Mouse (Mus musculus): ENCODE data around the gene Adcy7. TPM values are rescaled to one million over a fixed set of nuclear protein-coding genes. Genes with fewer than 3 reads are reported as not detected.

Gene Adcy7
- polyA plus RNA-seq, 1 experiment from 2014 or later = 2.3 TPM

DNA sequence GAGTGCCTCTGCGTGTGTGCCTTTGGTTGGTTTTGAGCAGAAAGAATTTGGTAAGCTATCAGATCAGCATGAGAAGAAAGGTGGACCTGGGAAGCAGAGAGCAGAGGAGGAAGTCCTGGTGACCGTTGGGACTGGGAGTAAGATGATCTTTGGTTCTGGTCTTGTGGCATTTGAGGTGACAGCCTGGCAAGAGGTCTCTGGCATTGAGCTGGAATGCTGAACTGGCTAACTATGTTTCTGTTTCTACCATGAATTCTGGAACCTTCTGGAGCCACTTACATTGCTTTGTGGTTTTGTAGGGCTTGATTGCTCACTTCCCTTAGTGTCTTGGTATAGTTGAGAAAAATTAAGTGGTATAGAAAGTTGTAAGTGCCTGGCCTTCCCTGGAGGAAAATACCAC is 34.6 kb upstream of the Adcy7 start:
- Histone ChIP-seq H3K9me3 (ENCODE audit: control insufficient read depth) (no peaks in the 10 kb centered on the region), H3K4me3 (ENCODE audit: low read depth, low read length) (no peak overlapping the region), H3K27ac (ENCODE audit: low read depth, low read length) (no peak overlapping the region), H3K36me3 (ENCODE audit: control insufficient read depth, insufficient read depth) (no peaks in the 10 kb centered on the region), H3K4me1 (replicated peaks; ENCODE audit: control insufficient read depth, insufficient read depth, low read length) (0 out of 2 replicates have a peak, but pooled peaks cover 4% of the 10 kb centered on the region), H3K4me2 (replicated peaks; ENCODE audit: low read depth) (no peak overlapping the region), H3K9ac (ENCODE audit: low read depth, low read length) (no peak overlapping the region), H3K27me3 (replicated peaks; ENCODE audit: control insufficient read depth, insufficient read depth, low read length) (no peaks in the 10 kb centered on the region)
- WGBS = 69% methylated on average over 2 of the region's 2 CpGs
- ATAC-seq = no peak
- TF ChIP-seq CTCF (IDR thresholded peaks at IDR 0.05; ENCODE audit: low read depth) = no peak

DNA sequence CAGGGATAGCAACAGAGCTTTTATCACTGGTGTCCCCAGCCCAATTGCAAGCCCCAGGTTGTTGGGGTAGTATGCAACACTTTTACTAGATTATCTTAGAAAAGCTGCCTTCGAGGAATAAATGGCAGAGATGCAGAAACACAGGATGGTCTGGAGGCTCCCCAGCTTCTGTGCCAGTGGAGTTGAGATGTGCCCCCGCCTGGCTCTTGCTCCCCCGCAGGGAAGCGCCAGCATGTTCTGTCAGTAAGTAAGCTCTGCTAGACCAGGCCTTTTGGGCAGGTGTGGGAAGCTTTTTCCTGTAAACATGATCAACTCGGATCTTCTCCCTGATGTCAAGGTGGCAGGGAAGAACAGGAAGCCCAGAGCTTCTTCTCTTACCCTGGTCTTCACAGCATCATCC is 32.9 kb upstream of the Adcy7 start:
- H3K4me1 ChIP-seq (replicated peaks; ENCODE audit: control insufficient read depth, insufficient read depth, low read length) = no peaks in the 10 kb centered on the region
- H3K4me2 ChIP-seq (replicated peaks; ENCODE audit: low read depth) = no peak overlapping the region
- 88% methylated on average over 5 of the region's 5 CpGs for WGBS

DNA sequence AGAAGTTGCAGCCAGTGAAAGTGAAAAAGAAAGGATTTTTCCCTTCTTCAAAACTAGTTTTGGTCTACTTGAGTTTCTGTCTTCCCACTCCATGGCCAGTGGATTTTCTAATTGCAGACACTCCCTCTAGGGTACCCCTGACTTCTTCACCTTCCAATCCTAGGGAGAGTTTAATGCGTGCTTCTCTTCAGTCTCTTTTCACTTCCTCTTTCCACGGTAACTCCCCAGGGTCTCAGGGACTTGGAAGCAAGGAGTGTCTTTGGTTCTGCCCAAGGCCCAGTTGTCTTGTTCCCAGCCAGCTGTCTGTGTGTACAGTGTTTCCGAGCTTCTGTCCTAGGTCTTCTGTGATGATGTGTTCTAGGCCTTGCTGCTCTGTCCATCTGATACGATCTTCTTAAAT is 30.3 kb upstream of the Adcy7 start:
- Histone ChIP-seq H3K36me3 (ENCODE audit: control insufficient read depth, insufficient read depth) (peaks cover 7% of the 10 kb centered on the region; the same call in 1 of the 2 replicates), H3K4me2 (replicated peaks; ENCODE audit: low read depth) (no peak overlapping the region), H3K9me3 (ENCODE audit: control insufficient read depth) (no peaks in the 10 kb centered on the region), H3K4me3 (ENCODE audit: low read depth, low read length) (no peak overlapping the region), H3K9ac (ENCODE audit: low read depth, low read length) (no peak overlapping the region), H3K27me3 (replicated peaks; ENCODE audit: control insufficient read depth, insufficient read depth, low read length) (no peaks in the 10 kb centered on the region), H3K4me1 (replicated peaks; ENCODE audit: control insufficient read depth, insufficient read depth, low read length) (no peaks in the 10 kb centered on the region), H3K27ac (ENCODE audit: low read depth, low read length) (no peak overlapping the region)
- WGBS = 86% methylated on average over 4 of the region's 4 CpGs
- ATAC-seq = no peak
- TF ChIP-seq CTCF (IDR thresholded peaks at IDR 0.05; ENCODE audit: low read depth) = no peak

More for the DNA sequence above, 32.9 kb upstream of the Adcy7 start:
- no peak for TF ChIP-seq CTCF (IDR thresholded peaks at IDR 0.05; ENCODE audit: low read depth)
- H3K4me3 ChIP-seq (ENCODE audit: low read depth, low read length) = no peak overlapping the region
- no peaks in the 10 kb centered on the region for H3K9me3 ChIP-seq (ENCODE audit: control insufficient read depth)
- H3K27me3 ChIP-seq (replicated peaks; ENCODE audit: control insufficient read depth, insufficient read depth, low read length) = no peaks in the 10 kb centered on the region
- H3K36me3 ChIP-seq (ENCODE audit: control insufficient read depth, insufficient read depth) = no peaks in the 10 kb centered on the region
- ATAC-seq = no peak
- no peak overlapping the region for H3K9ac ChIP-seq (ENCODE audit: low read depth, low read length)
- H3K27ac ChIP-seq (ENCODE audit: low read depth, low read length) = no peak overlapping the region

DNA sequence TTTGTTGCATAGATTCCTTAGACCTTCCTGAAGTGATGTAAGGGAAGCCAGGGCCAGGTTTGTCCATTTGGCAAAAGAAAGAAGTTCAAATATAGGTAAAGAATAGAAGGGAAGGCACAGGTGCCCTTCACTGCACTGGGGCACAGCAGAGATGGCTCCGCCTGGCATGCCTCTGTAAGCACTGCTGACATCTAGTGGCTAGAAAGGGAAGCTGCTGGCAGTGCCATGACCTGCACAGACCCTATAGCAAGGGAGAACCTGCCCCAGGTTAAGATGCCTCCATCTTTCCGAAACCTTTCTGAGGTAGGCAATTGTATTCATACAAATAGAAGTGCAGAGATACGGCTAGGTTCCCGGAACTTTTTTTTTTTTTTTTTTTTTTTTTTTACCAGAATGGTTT is 27.9 kb upstream of the Adcy7 start:
- WGBS = 83% methylated on average over 4 of the region's 4 CpGs
- Histone ChIP-seq H3K4me2 (replicated peaks; ENCODE audit: low read depth) (no peak overlapping the region), H3K27ac (ENCODE audit: low read depth, low read length) (no peak overlapping the region), H3K27me3 (replicated peaks; ENCODE audit: control insufficient read depth, insufficient read depth, low read length) (no peaks in the 10 kb centered on the region), H3K4me1 (replicated peaks; ENCODE audit: control insufficient read depth, insufficient read depth, low read length) (no peaks in the 10 kb centered on the region), H3K9me3 (ENCODE audit: control insufficient read depth) (no peaks in the 10 kb centered on the region), H3K36me3 (ENCODE audit: control insufficient read depth, insufficient read depth) (peaks cover 22% of the 10 kb centered on the region), H3K4me3 (ENCODE audit: low read depth, low read length) (no peak overlapping the region), H3K9ac (ENCODE audit: low read depth, low read length) (no peak overlapping the region)
- peak; percentile 92 for TF ChIP-seq CTCF (IDR thresholded peaks at IDR 0.05; ENCODE audit: low read depth)
- peak; percentile 83 for ATAC-seq

DNA sequence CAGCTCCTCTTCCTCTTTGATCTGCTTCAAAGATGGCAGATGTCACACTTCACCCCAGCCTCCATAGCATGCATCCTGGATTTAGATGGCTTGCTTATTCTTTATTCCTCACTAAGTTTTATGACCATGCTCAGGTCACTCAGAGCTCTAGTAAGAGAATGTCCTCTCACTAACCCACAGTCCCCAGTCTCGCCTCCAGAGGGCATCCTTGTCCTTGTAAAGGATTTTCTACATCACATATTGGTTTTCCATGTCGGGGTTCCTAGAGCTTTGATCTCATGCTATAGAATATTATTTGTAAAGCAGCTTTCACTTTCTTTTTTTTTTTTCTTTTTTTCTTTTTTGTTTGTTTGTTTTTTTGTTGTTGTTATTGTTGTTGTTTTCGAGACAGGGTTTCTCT is 19.4 kb upstream of the Adcy7 start:
- H3K9ac ChIP-seq (ENCODE audit: low read depth, low read length) = no peak overlapping the region
- no peaks in the 10 kb centered on the region for H3K27me3 ChIP-seq (replicated peaks; ENCODE audit: control insufficient read depth, insufficient read depth, low read length)
- peaks cover 51% of the 10 kb centered on the region for H3K36me3 ChIP-seq (ENCODE audit: control insufficient read depth, insufficient read depth)
- H3K4me3 ChIP-seq (ENCODE audit: low read depth, low read length) = no peak overlapping the region
- H3K4me1 ChIP-seq (replicated peaks; ENCODE audit: control insufficient read depth, insufficient read depth, low read length) = no peaks in the 10 kb centered on the region
- WGBS = 84% methylated on average over 3 of the region's 3 CpGs
- TF ChIP-seq CTCF (IDR thresholded peaks at IDR 0.05; ENCODE audit: low read depth) = peak; percentile 57
- no peak overlapping the region for H3K27ac ChIP-seq (ENCODE audit: low read depth, low read length)
- H3K9me3 ChIP-seq (ENCODE audit: control insufficient read depth) = no peaks in the 10 kb centered on the region
- no peak for ATAC-seq
- no peak overlapping the region for H3K4me2 ChIP-seq (replicated peaks; ENCODE audit: low read depth)

DNA sequence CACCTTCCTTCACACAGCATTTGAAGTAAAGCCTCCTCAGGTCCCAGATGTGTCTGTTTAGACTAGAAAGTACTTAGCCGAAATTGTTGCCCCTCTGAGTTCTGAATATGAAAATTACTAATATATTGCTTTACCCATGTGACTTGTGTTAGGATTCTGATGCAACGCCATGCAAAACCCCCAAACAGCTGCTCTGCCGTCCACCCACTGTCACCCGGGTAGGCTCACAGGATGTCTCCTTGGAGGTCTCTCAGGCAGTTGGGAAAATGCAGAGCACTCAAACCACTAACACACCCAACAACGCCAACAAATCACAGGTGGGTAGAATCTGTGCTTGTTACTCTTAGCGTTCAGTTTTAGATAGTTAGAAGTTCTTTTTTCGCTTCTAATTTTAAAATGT is 17.2 kb upstream of the Adcy7 start:
- WGBS = 86% methylated on average over 7 of the region's 7 CpGs
- peaks cover 38% of the 10 kb centered on the region for H3K36me3 ChIP-seq (ENCODE audit: control insufficient read depth, insufficient read depth)
- no peaks in the 10 kb centered on the region for H3K4me1 ChIP-seq (replicated peaks; ENCODE audit: control insufficient read depth, insufficient read depth, low read length)
- no peak overlapping the region for H3K4me3 ChIP-seq (ENCODE audit: low read depth, low read length)
- H3K27me3 ChIP-seq (replicated peaks; ENCODE audit: control insufficient read depth, insufficient read depth, low read length) = no peaks in the 10 kb centered on the region
- H3K9me3 ChIP-seq (ENCODE audit: control insufficient read depth) = no peaks in the 10 kb centered on the region
- no peak for TF ChIP-seq CTCF (IDR thresholded peaks at IDR 0.05; ENCODE audit: low read depth)
- no peak for ATAC-seq
- no peak overlapping the region for H3K27ac ChIP-seq (ENCODE audit: low read depth, low read length)
- no peak overlapping the region for H3K4me2 ChIP-seq (replicated peaks; ENCODE audit: low read depth)
- no peak overlapping the region for H3K9ac ChIP-seq (ENCODE audit: low read depth, low read length)

DNA sequence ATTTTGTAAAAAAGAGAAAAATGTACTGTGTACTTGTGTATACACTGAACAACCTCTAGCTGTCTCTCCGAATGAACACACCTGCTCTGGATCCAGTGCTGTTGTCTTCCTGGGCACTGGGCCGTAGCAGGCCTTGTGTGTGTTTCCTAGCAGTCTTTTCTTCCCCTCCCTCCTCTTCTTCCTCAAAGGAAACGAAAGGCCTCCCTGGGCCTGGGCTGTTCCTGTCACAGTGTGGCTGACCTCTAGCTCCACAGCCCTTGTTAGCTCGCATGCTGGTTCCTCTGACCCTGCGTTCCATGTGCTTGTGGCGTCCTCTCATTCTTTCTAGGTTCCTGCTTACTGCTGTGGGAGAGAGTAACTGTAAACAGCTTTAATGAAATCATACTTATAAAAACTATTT is 14.2 kb upstream of the Adcy7 start:
- no peak for ATAC-seq

More for the DNA sequence above, 14.2 kb upstream of the Adcy7 start:
- no peak overlapping the region for H3K27ac ChIP-seq (ENCODE audit: low read depth, low read length)
- H3K27me3 ChIP-seq (replicated peaks; ENCODE audit: control insufficient read depth, insufficient read depth, low read length) = no peaks in the 10 kb centered on the region
- H3K4me3 ChIP-seq (ENCODE audit: low read depth, low read length) = no peak overlapping the region
- H3K36me3 ChIP-seq (ENCODE audit: control insufficient read depth, insufficient read depth) = peaks cover 24% of the 10 kb centered on the region; the same call in 1 of the 2 replicates
- no peak overlapping the region for H3K4me2 ChIP-seq (replicated peaks; ENCODE audit: low read depth)
- no peak for TF ChIP-seq CTCF (IDR thresholded peaks at IDR 0.05; ENCODE audit: low read depth)
- 68% methylated on average over 6 of the region's 6 CpGs for WGBS
- no peaks in the 10 kb centered on the region for H3K4me1 ChIP-seq (replicated peaks; ENCODE audit: control insufficient read depth, insufficient read depth, low read length)
- H3K9ac ChIP-seq (ENCODE audit: low read depth, low read length) = no peak overlapping the region
- H3K9me3 ChIP-seq (ENCODE audit: control insufficient read depth) = no peaks in the 10 kb centered on the region

Measured in intestine, postnatal 0 days (tissue).